Mouse (Mus musculus) splenic B cell, adult 2 months (primary cell): ENCODE data around the gene Il1r2.

Experiments
- DNase-seq: peaks from one replicate; pipeline ENCODE4 v3.0.0-alpha.2; 2011; ENCODE audit warnings: low read depth, low spot score
- H3K27me3 ChIP-seq: 2 replicates; pipeline ENCODE4 v1.6.1; 2012; ENCODE audit warnings: mild to moderate bottlenecking, low read length, moderate library complexity, mixed read lengths; ENCODE audit not compliant: control insufficient read depth, poor library complexity, insufficient read depth, severe bottlenecking
- H3K36me3 ChIP-seq: 2 replicates; pipeline ENCODE4 v1.6.1; 2012; ENCODE audit warnings: mild to moderate bottlenecking, low read length, moderate library complexity, mixed read lengths; ENCODE audit not compliant: control insufficient read depth, poor library complexity, insufficient read depth, severe bottlenecking

Il1r2 gene

GRCm38 (mm10) chr1:40132721-40133120 is 58.8 kb downstream of the Il1r2 start:
- no peak for DNase-seq
- H3K27me3 ChIP-seq, result no peaks in the 10 kb centered on the region
- H3K36me3 ChIP-seq, result no peaks in the 10 kb centered on the region

GRCm38 (mm10) chr1:40133567-40133966 is 59.7 kb downstream of the Il1r2 start:
- no peak for DNase-seq
- Histone ChIP-seq H3K36me3 (no peaks in the 10 kb centered on the region), H3K27me3 (no peaks in the 10 kb centered on the region)

GRCm38 (mm10) chr1:40139798-40140532 is 66.1 kb downstream of the Il1r2 start:
- no peak for DNase-seq
- Histone ChIP-seq H3K36me3 (no peaks in the 10 kb centered on the region), H3K27me3 (no peaks in the 10 kb centered on the region)

- DNase-seq, result no peak
- no peaks in the 10 kb centered on the region for H3K27me3 ChIP-seq
- H3K36me3 ChIP-seq, result no peaks in the 10 kb centered on the region
Observed at GRCm38 (mm10) chr1:40156096-40156495, 82.2 kb downstream of the Il1r2 start.

GRCm38 (mm10) chr1:40163329-40163917 is 89.5 kb downstream of the Il1r2 start:
- Histone ChIP-seq H3K27me3 (no peaks in the 10 kb centered on the region), H3K36me3 (no peaks in the 10 kb centered on the region)
- DNase-seq, result no peak

GRCm38 (mm10) chr1:40164331-40164730 is 90.5 kb downstream of the Il1r2 start:
- no peaks in the 10 kb centered on the region for H3K36me3 ChIP-seq
- H3K27me3 ChIP-seq, result no peaks in the 10 kb centered on the region
- DNase-seq, result no peak

- H3K27me3 ChIP-seq, result no peaks in the 10 kb centered on the region
- no peak for DNase-seq
- no peaks in the 10 kb centered on the region for H3K36me3 ChIP-seq
Observed at GRCm38 (mm10) chr1:40167585-40167984, 93.7 kb downstream of the Il1r2 start.

- no peaks in the 10 kb centered on the region for H3K36me3 ChIP-seq
- no peak for DNase-seq
- H3K27me3 ChIP-seq, result no peaks in the 10 kb centered on the region
Observed at GRCm38 (mm10) chr1:40171878-40172277, 98.0 kb downstream of the Il1r2 start.

GRCm38 (mm10) chr1:40174146-40174545 is 100.3 kb downstream of the Il1r2 start:
- Histone ChIP-seq H3K27me3 (no peaks in the 10 kb centered on the region), H3K36me3 (no peaks in the 10 kb centered on the region)
- DNase-seq, result no peak
